Mouse (Mus musculus) mature B cell (primary cell): ENCODE measurements around the gene Hist1h1d.
"Not testable (repeated sequence)": the region's sequence is repeated elsewhere in the genome, so short reads cannot be mapped to it uniquely, and the experiment has no call there.

Source experiments
- in situ Hi-C: fragments of 300-500 bp; cut with MboI; formaldehyde crosslinking; loops from 2 replicates; pipeline ENCODE4 v1.14.3; 2019

Gene Hist1h1d

GRCm38 (mm10) chr13:23529480-23530165 is 23.4 kb upstream of the Hist1h1d start:
- in situ Hi-C loops, result loop anchor here (5.0 kb wide), 1 partner anchor 38 kb away; no protein-coding TSS in a partner anchor

DNA sequence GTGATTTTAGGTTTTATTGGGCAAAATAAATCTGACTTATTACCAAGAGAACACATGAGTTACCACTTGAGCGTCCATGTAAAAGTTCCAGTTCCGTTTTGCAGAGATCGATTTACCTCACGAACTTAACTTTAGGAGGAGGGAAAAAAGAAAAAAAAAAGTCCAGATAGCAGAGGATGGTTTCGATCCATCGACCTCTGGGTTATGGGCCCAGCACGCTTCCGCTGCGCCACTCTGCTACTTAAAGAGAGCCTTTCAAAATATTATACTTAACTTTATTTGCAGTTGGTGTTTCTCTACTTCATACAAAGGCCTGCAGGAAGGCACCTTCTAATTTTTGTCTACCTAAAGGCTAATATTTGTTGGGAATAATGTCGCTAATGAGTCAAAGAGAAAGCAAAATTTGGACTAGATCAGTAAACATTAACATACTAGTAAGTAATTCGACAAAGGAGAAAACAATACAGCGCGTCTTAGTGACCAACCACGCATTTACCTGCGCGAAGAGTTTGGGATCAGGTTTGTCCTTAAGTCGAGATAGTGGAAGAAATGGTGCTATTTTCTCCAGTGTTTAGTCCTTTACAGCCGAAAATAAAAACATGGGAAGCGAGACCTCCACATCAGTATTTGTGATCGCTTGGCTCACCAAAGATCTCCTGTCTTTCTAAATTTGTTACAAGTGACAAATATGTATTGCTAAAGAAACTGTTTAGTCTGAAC is 22.7 kb upstream of the Hist1h1d start:
- in situ Hi-C loops, result loop anchor here (5.0 kb wide), 1 partner anchor 37 kb away; no protein-coding TSS in a partner anchor

GRCm38 (mm10) chr13:23530901-23531875 is 21.9 kb upstream of the Hist1h1d start, which contains the start of gene Hist1h4h:
Gene Hist1h4h, plus strand, starts transcription at chr13:23531050.
- in situ Hi-C loops, result loop anchor here (5.0 kb wide), 1 partner anchor 36 kb away; no protein-coding TSS in a partner anchor

- in situ Hi-C loops, result loop anchor here (5.0 kb wide), 1 partner anchor 35 kb away; no protein-coding TSS in a partner anchor
Measured at GRCm38 (mm10) chr13:23532262-23533075, 20.6 kb upstream of the Hist1h1d start.

- in situ Hi-C loops, result loop anchor here (5.0 kb wide), 1 partner anchor 34 kb away; no protein-coding TSS in a partner anchor
Measured at GRCm38 (mm10) chr13:23533560-23534367, 19.3 kb upstream of the Hist1h1d start, which contains the start of gene Hist1h2af. Gene Hist1h2af, plus strand, starts transcription at chr13:23533906.

DNA sequence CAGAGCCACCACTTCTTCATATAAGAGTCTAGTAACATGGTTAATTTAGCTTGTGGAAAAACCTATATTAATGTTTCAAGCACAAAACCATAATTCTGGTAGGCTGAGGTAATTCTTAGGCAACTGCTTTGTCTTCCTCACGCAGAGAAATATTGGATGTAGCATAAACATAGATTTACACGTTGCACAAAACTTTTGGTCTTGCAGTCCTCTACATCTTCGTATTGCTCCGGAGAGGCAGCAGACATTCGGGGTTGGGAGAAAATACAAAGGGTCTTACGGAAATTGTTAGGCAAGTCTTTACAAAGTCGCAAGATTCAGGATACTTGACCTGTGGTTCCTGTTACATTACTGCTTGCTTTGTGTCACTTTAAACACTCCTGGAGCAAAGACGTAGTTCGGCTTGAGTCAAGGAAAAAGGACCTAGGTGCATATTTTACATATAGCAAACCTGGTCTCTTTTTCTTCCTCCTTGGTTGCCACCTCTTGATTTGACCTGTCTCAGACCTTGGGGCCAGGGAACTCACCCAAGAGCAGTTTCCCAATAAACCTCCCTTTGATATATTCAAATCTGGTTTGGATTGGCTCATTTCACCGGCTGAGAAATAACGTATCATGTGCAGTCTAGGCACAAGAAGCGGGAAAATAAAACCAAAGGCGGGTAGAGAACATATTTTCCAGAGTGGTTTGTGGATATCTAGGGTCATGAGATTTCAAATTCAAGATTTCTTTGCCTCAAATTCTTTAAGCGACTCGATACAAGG is 18.5 kb upstream of the Hist1h1d start:
- in situ Hi-C loops, result loop anchor here (5.0 kb wide), 1 partner anchor 33 kb away; no protein-coding TSS in a partner anchor

DNA sequence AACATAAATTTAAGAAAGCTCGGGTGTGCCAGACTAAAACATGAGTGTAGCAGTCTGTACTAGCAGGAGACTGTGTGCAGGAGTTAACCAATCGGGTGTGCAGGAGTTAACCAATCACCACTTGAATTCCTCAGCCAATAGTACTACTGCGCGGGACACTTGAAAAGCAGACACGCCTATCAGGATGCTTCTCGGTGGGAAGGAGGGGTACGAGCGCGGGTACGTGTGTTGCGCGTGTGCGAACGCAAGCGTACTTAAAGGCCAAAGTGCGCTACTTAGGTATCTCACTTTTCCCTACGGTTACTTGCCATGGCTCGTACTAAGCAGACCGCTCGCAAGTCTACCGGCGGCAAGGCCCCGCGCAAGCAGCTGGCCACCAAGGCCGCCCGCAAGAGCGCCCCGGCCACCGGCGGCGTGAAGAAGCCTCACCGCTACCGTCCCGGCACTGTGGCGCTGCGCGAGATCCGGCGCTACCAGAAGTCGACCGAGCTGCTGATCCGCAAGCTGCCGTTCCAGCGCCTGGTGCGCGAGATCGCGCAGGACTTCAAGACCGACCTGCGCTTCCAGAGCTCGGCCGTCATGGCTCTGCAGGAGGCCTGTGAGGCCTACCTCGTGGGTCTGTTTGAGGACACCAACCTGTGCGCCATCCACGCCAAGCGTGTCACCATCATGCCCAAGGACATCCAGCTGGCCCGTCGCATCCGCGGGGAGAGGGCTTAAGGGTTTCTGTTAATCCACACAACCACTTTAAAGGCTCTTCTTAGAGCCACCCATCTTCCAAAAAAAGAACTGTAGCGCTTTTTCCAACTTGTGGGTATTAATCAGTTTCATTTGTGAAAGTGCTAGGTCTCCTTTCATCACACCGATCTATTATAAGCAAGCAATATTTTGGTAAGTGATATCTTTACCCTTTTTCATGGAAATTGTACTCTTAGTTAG is 17.7 kb upstream of the Hist1h1d start, which contains the start of gene Hist1h3g:
TSS of gene Hist1h3g (plus strand) at position 286 of the 939 bp plus-strand sequence.
- in situ Hi-C loops, result not testable (repeated sequence)

GRCm38 (mm10) chr13:23536076-23536822 is 16.8 kb upstream of the Hist1h1d start:
- in situ Hi-C loops, result no loop called here

- in situ Hi-C loops, result no loop called here
Measured at GRCm38 (mm10) chr13:23537006-23537710, 15.9 kb upstream of the Hist1h1d start.

GRCm38 (mm10) chr13:23538249-23538648 is 14.8 kb upstream of the Hist1h1d start:
- in situ Hi-C loops, result no loop called here

GRCm38 (mm10) chr13:23539821-23540220 is 13.2 kb upstream of the Hist1h1d start:
- in situ Hi-C loops, result not testable (repeated sequence)

DNA sequence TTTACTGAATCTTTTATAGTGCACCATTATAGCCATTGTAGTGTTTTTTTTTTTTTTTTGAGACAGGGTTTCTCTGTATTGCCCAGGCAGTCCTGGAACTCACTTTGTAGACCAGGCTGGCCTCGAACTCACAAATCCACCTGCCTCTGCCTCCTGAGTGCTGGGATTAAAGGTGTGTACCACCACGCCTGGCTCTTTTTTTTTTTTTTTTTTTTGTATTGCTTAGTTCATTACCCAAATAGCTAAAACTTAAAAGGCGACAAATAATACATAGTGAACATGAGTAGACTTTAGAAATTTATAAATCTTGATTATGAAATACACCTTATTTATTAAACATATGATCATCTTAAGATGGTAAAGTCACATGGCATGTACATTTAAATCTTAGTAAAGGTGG is 11.6 kb upstream of the Hist1h1d start:
- in situ Hi-C loops, result no loop called here

- in situ Hi-C loops, result not testable (repeated sequence)
Measured at GRCm38 (mm10) chr13:23542225-23542980, 10.7 kb upstream of the Hist1h1d start.

DNA sequence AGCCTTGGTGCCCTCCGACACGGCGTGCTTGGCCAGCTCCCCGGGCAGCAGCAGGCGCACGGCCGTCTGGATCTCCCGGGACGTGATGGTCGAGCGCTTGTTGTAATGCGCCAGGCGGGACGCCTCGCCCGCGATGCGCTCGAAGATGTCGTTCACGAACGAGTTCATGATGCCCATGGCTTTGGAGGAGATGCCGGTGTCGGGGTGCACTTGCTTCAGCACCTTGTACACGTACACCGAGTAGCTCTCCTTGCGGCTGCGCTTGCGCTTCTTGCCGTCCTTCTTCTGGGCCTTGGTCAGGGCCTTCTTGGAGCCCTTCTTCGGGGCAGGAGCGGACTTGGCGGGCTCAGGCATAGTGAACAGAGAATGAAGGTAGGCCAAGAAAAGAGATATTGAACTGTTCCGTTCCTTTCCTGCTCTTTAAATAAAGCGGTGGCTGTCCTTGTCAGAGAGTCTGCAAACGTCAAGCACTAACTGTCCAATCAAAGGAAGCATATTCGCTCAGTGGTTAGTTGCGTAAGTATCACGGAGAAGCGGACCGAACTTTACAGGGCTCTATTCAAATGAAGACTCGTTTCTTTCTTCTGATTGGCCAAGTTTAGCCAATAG is 10.0 kb upstream of the Hist1h1d start, which contains the start of gene Hist1h2bh:
TSS of gene Hist1h2bh (minus strand) at position 394 of the 609 bp plus-strand sequence.
- in situ Hi-C loops, result not testable (repeated sequence)
